Mouse (Mus musculus) Patski (cell line): ENCODE data around the gene Rab8a. TPM values are rescaled to one million over a fixed set of nuclear protein-coding genes. Genes with fewer than 3 reads are reported as not detected.
A peak's percentile ranks its signal among the peaks of the same experiment; 100 is the strongest.

Experiments
- ATAC-seq: fragments of 100-300 bp; one replicate; pipeline ENCODE4 v1.8.0; 2021
- CTCF ChIA-PET: fragments of 350-600 bp; sonication (Branson Sonifier 250); formaldehyde crosslinking; loops from one replicate; lab custom pipeline; 2022; ENCODE audit warnings: inconsistent platforms; lab: Charles Lee
- POLR2A ChIA-PET: fragments of 350-600 bp; sonication (Branson Sonifier 250); formaldehyde crosslinking; loops from one replicate; lab custom pipeline; 2022; ENCODE audit warnings: antibody characterized with exemption, inconsistent platforms; lab: Charles Lee
- DNase-seq: peaks from one replicate; pipeline ENCODE4 v3.0.0-alpha.2; 2011; ENCODE audit warnings: low read depth, low spot score
- H3K27me3 ChIP-seq: fragments of 371-371 bp; one replicate; pipeline ENCODE4 v1.5.1; 2021
- CTCF ChIP-seq: fragments of 100-300 bp; IDR thresholded peaks from one replicate; pipeline ENCODE4 v1.5.1; 2021
- in situ Hi-C: fragments of 300-500 bp; cut with MboI; formaldehyde crosslinking; loops from 3 replicates; pipeline ENCODE4 v1.11.1; 2018; ENCODE audit warnings: low pct_unique_long_range_greater_than_20kb, mixed read lengths
- polyA plus RNA-seq: library from polyadenylated mRNA; unstranded; gene quantifications from one replicate; pipeline ENCODE4 v1.2.3, GENCODE M21; 2021

Gene Rab8a
- polyA plus RNA-seq, 1 experiment from 2014 or later = 111 TPM

GRCm38 (mm10) chr8:72133507-72133906 lies 27.5 kb upstream of the Rab8a start:
- ATAC-seq = no peak
- DNase-seq = no peak
- in situ Hi-C loops = loop anchor here (10.0 to 25.0 kb wide), 2 partner anchors 219 to 846 kb away; no protein-coding TSS in a partner anchor
- CTCF ChIA-PET = interaction anchor here (1.2 to 1.3 kb wide), 2 partner anchors 15 to 106 kb away, joined by 3 to 4 read pairs; partner anchors contain the start of gene Ap1m1
- no peaks in the 10 kb centered on the region for H3K27me3 ChIP-seq
- POLR2A ChIA-PET = no interaction called here
- no peak for TF ChIP-seq CTCF

GRCm38 (mm10) chr8:72134756-72135445 lies 26.1 kb upstream of the Rab8a start, which contains the start of gene Tpm4:
Gene Tpm4 (plus strand): TSS chr8:72134975.
- DNase-seq = no peak
- ATAC-seq = peak; percentile 83
- ChIA-PET POLR2A (interaction anchor here (1.0 to 3.7 kb wide), 2 partner anchors 12 to 28 kb away, joined by 3 to 30 read pairs; no protein-coding TSS in a partner anchor), CTCF (interaction anchor here (0.8 to 1.3 kb wide), 3 partner anchors 16 to 105 kb away, joined by 3 to 4 read pairs (median 3); partner anchors contain the start of gene Ap1m1)
- no peak for TF ChIP-seq CTCF
- H3K27me3 ChIP-seq = no peaks in the 10 kb centered on the region
- in situ Hi-C loops = loop anchor here (10.0 to 25.0 kb wide), 2 partner anchors 220 to 848 kb away; no protein-coding TSS in a partner anchor

- ChIA-PET POLR2A (interaction anchor here (0.9 to 3.7 kb wide), 4 partner anchors 11 to 27 kb away, joined by 3 to 30 read pairs (median 3); no protein-coding TSS in a partner anchor), CTCF (interaction anchor here (0.7 to 1.1 kb wide), 2 partner anchors 12 to 104 kb away, joined by 3 to 7 read pairs; partner anchors contain the start of gene Ap1m1)
- H3K27me3 ChIP-seq = no peaks in the 10 kb centered on the region
- in situ Hi-C loops = loop anchor here (10.0 to 25.0 kb wide), 2 partner anchors 221 to 848 kb away; no protein-coding TSS in a partner anchor
- DNase-seq (no peak), ATAC-seq (peak; percentile 24)
- no peak for TF ChIP-seq CTCF
These were observed 25.3 kb upstream of the Rab8a start for GRCm38 (mm10) chr8:72135446-72136301.

GRCm38 (mm10) chr8:72136302-72136978 lies 24.6 kb upstream of the Rab8a start:
- TF ChIP-seq CTCF = no peak
- no peaks in the 10 kb centered on the region for H3K27me3 ChIP-seq
- ChIA-PET CTCF (interaction anchor here (0.7 to 1.1 kb wide), 2 partner anchors 12 to 104 kb away, joined by 3 to 7 read pairs; partner anchors contain the start of gene Ap1m1), POLR2A (interaction anchor here (0.5 to 3.7 kb wide), 6 partner anchors 10 to 677 kb away, joined by 3 to 30 read pairs (median 3); no protein-coding TSS in a partner anchor)
- no peak for DNase-seq
- in situ Hi-C loops = loop anchor here (10.0 to 25.0 kb wide), 2 partner anchors 222 to 849 kb away; no protein-coding TSS in a partner anchor
- ATAC-seq = peak; percentile 28

- no peak for DNase-seq
- ChIA-PET CTCF (no interaction called here), POLR2A (interaction anchor here (0.6 to 3.7 kb wide), 4 partner anchors 9 to 74 kb away, joined by 3 to 30 read pairs (median 3); no protein-coding TSS in a partner anchor)
- H3K27me3 ChIP-seq = no peaks in the 10 kb centered on the region
- no peak for ATAC-seq
- in situ Hi-C loops = loop anchor here (10.0 to 25.0 kb wide), 2 partner anchors 223 to 850 kb away; no protein-coding TSS in a partner anchor
- TF ChIP-seq CTCF = no peak
These were observed 23.6 kb upstream of the Rab8a start for GRCm38 (mm10) chr8:72137431-72137830.

- ChIA-PET POLR2A (interaction anchor here (3.7 kb wide), 1 partner anchor 8 kb away, joined by 30 read pairs; no protein-coding TSS in a partner anchor), CTCF (interaction anchor here (1.2 kb wide), 1 partner anchor 29 kb away, joined by 3 read pairs; no protein-coding TSS in a partner anchor)
- TF ChIP-seq CTCF = no peak
- no peaks in the 10 kb centered on the region for H3K27me3 ChIP-seq
- no peak for DNase-seq
- ATAC-seq = no peak
- in situ Hi-C loops = loop anchor here (10.0 to 25.0 kb wide), 2 partner anchors 224 to 851 kb away; no protein-coding TSS in a partner anchor
These were observed 22.5 kb upstream of the Rab8a start for GRCm38 (mm10) chr8:72138456-72138855.

GRCm38 (mm10) chr8:72143256-72143824 lies 17.7 kb upstream of the Rab8a start:
- DNase-seq (no peak), ATAC-seq (no peak)
- H3K27me3 ChIP-seq = no peaks in the 10 kb centered on the region
- ChIA-PET CTCF (no interaction called here), POLR2A (no interaction called here)
- in situ Hi-C loops = loop anchor here (25.0 kb wide), 1 partner anchor 856 kb away; no protein-coding TSS in a partner anchor
- no peak for TF ChIP-seq CTCF

- in situ Hi-C loops = loop anchor here (25.0 kb wide), 1 partner anchor 857 kb away; no protein-coding TSS in a partner anchor
- H3K27me3 ChIP-seq = no peaks in the 10 kb centered on the region
- TF ChIP-seq CTCF = no peak
- DNase-seq (no peak), ATAC-seq (no peak)
- ChIA-PET CTCF (no interaction called here), POLR2A (interaction anchor here (5.5 kb wide), 1 partner anchor 8 kb away, joined by 30 read pairs; the partner anchor contains the start of gene Tpm4)
These were observed 16.5 kb upstream of the Rab8a start for GRCm38 (mm10) chr8:72144345-72144975.
